Mouse (Mus musculus) kidney, postnatal 10 days (tissue): ENCODE results near the gene Epb41l1.

Experiments used
- DNase-seq: peaks from one replicate; pipeline ENCODE4 v3.0.0; 2021; ENCODE audit warnings: mixed read lengths

The Epb41l1 gene

DNA sequence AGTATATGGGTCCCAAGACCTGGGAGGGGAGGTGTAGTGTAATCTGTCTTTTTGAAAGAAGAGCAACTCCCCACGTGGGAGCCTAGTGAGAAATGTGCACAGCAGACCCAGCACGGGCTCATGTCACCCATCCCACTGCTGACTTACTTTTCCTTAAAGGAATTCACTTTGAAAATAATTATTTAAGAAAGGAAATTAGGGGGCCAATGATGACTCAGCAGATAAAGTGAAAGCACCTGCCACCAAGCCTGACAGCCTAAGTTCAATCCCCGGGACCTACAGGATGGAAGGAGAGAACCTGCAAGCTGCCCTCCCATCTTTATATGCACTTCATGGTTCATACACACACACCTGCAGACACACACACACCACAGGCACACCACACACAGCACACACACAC is 123.1 kb downstream of the Epb41l1 start:
- no peak for DNase-seq

DNA sequence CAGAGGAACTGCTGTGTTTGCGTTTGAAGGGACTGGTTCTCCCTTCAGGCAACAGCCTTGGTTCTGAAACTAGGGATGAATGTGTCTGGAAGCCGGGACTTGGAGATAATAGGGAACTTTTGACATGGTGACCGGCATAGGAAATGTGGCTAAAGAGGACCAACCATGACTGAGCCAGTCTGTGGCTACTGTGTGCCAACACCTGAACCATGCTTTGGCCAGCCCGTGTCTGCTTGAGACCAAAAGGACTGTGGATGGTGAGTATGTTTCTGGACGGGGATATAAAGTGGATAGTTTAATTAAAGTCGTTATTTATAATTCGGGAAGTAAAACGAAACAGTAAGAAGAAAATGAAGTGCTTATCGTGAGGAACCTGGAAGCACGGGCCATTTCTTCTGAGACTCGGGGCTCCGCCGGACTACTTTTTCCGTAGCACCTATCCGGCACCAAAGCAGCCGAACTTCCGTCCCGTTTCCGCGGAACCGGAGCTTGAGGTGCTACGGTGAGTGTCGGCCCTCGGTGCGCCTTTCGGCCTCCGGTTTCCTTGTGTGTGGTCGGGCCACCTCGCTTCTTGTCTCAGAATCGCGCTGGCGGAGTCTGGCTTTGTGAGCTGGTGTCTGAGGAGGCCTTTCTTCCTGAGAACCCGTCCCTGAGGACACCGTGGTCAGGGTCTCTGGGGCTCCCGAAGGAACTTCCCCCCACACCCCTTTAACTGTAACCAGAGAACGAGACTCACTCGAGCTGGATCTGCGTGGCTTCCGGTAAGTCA is 126.6 kb downstream of the Epb41l1 start, which contains the start of gene Aar2:
Aar2 (plus strand) TSS at position 462 of the 769 bp plus-strand sequence.
- DNase-seq: peak; percentile 87

DNA sequence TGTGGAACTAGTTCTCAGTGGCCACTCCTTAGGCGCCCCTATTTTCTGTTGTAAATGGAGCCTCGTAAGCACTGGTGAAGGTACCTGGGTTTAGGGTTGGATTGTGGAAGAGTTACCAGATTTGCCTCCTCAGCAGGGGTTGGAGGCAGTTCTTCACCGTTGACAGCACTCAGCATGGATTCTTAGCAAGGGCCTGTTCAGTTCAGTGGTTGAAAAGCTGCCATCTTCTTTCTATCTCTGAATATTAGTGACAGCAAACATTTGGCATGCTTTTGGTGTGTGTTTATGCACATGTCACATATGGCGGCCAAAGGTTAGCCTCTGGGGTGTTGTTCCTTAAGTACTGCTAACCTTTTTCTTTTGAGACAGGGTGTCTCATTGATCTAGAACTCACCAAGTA is 131.7 kb downstream of the Epb41l1 start:
- no peak for DNase-seq

DNA sequence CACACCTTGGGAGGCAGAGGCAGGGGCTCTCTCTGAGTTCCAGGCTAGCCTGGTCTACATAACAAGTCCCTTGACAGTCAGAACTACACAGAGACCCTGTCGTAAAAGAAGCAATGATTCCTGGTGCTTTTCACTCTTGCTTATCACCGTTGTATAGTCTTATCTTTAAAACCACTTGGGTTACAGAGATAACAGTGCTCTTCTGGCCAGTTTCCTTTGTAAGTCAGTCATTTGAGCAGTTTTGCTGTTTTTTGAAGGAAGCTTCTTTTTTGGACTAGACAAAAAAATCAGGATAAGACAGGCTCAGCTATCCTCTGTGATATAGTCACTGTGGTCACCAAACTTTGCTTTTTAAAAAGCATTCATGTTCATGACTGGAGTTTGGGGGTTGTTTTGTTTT is 141.1 kb downstream of the Epb41l1 start:
- DNase-seq: no peak

DNA sequence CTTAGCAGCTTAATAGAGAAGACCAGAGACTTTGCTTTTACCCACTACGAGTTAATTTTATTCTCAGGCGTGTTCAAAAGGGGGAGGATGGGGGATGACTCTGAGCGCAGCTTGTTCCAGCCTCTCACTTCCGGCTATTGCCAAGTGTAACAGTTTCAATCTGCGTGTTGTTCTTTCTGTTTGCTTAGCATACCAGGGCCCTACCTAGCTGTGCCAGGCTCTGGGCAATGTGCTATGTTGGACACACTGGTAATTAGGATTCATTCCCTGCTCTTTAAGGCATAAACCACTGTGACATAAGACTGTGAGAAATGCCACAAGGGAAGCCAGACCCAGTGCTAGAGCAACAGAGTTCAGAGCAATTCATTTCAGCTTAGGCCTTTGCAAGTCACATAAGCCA is 142.8 kb downstream of the Epb41l1 start:
- DNase-seq: no peak

DNA sequence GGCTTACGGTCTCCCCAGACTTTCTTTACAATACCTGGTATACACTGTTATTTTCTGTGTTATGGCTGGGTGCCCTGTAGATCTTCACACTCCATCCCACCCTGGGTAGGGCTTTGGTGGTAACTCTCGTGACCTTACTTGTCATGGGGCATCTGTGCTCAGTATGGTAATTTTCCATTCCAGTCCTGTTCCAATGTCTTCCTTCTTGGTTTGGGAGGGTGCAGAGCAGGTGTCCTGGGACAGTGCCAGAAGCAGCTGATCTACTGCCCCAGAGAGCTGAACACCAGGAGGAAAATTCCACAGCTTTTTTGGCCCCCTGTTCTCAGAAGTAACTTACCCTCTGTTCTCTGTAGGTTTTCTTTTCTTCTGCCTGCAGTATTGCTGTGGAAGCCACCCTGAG is 145.8 kb downstream of the Epb41l1 start:
- DNase-seq: peak; percentile 30

DNA sequence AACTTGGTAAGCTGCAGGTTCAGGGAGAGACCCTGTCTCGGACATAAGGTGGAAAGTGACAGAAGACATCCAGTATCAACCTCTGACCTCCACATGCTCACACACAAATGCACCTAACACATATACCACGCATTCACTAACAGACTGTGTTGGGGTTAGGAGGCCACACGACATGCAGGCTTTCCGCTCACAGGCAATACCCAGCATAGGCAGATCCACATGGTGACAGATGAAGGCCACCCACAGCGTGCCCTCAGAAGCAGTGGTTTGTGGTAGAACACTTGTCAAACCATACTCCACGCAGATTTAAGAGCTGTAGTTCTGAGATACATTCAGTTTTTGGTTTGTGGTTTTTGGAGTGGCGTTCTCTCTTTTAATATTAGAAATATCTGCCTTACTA is 147.9 kb downstream of the Epb41l1 start:
- DNase-seq: no peak

DNA sequence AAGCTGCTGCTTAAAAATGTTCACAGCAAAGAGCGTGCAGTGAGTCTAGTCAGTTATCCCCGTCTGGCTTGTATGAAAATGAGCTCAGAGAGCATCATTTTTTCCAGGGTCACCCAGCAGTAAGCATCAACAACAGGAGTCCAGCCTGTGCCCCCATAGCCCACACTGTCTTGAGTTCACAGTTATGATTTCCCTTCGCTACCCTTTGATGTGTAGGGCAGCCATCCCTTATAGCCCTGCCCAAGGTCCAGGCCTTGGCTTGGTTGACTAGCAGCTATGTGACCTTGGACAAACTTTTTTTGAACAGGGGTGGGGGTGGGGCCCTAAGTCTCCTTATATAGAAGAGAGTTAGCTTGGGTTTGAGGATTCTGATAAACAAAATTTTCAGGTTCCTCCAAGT is 148.6 kb downstream of the Epb41l1 start:
- DNase-seq: no peak

DNA sequence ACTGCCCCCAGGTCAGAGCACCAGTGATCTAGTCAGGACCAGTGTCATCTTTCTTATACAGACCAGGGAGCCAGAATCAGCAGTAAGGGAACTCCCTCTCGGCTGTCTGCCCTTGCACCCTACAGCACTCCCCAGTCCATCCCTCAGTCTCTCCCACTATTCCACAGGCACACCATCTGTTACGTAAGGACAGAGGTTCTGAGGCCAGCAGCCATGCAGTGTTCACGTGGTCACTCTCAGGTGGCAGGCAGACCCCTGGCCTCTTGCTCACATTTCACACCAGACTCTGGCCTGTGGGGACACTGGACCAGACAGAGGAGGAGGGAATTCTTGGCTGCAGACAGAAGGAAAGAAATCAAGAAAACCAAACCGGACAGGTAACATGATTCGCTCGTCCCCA is 150.8 kb downstream of the Epb41l1 start:
- peak; percentile 17 for DNase-seq

DNA sequence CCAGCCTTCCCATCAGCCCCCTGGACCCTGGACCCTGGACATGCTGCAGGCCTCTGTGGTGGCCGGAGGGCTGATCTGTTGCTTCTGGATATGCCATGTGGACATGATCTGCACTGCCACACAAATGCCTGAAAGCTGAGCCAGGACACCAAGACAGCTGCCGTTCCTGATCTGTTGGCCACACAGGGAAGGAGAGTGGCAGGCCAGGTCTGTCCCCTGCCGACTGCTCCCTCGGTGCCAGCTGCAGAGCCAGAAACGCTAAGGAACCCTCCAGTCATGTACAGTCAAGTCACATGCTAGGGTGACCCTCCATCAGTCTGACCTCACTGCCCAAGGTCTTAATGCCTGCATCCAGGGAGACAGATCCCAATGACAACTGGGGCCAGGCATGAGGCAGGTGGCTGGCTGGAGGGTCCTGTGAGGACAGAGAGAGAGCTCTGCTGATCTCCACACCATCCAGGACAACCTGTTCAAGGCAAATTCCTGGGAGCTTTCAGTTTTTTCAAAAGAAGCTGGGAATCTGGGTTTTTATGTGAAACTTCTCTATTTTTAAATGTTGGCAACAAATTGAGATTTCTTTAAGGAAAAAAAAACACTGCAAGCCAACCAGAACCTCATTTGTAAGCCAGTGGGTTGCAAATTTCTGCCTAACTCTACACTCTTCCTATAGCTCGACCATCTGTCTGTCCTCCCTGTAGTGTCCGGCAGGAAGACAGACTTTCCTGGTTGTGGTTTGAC is 156.3 kb downstream of the Epb41l1 start:
- no peak for DNase-seq

DNA sequence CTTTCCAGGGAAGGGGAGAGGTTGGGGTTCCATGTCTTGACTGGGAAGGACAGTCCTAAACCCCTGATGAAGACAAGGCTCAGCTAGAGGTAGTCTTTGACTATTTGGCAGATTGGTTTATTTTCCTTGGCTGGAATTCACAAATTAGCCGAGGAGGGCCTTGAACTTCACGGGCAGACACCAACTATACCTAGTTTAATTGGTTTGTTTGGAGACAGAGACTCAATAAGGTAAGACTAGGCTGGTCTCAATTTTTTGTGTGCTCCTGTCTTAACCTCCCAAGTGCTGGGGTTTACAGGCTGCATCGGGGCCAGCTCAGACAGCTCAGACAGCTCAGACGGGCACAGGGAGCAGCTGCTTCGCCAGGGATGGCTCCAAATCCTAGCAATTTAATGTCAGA is 159.8 kb downstream of the Epb41l1 start:
- DNase-seq: no peak

DNA sequence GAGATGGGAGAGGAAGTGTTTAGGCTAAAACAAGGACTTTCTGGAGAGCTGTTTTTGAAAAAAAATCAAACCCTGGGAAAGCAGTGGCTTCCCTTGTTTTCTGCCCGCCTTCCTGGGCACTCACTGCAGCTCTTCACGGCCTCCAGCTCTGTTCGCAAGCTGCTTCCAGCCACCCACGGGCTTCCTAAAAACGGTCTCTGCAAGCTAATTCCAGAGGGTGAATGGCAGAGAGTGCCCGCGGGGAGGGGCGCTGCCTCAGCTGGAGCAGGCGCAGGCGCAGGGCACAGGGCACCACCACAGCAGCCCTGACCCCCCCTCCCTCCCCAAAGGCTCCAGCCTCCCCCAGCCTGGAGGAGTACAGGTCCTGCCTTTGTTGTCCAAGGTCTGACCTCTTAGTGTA is 160.5 kb downstream of the Epb41l1 start:
- no peak for DNase-seq

DNA sequence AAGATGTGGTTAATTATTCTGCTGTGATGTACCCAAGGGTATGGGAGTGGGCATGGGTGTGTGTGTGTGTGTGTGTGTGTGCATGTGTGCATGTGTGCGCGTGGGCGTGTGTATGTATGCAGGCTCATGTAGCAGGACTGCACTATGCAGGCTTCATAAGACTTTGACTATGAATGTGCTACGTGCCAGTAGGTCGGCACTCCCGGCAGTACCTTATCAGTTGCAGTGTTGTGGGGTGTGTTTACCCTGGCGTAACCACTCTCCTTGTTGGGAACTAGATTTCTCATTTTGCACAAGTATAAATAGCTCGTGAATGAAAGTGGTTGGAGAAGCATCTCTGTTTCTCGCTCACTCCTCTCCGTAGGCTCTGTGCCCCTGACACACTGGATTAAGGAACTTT is 162.2 kb downstream of the Epb41l1 start:
- DNase-seq: no peak

DNA sequence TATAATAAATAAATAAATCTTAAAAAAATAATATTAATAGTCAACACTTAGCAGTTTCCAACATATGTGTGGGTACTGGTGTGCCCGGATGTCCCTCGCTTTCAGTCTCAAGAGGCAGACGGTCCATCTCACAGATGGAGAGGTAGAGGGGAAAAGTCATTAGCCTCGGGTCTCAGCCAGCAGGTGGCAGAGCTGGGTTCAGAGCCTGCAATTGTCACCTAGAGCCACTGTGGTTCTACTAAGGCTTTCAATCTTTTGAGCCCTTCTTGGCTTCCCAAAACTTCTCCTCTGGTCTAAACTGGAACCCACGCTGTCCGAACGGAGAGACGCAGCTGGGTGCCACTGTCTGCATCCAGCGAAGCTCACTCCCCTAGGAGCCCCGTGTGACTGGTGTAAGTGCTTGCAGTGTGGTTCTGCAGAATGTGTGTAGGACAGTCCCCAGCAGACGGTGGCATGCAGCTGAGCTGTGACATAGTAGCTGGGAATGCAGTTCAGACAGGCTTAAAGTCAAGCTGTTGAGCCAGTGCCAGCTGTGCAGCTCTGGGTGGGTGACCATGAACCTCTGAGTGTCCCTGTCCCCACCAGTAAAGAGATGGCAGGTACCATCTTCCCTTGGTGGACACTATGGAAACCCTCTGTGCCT is 163.6 kb downstream of the Epb41l1 start:
- peak; percentile 32 for DNase-seq

DNA sequence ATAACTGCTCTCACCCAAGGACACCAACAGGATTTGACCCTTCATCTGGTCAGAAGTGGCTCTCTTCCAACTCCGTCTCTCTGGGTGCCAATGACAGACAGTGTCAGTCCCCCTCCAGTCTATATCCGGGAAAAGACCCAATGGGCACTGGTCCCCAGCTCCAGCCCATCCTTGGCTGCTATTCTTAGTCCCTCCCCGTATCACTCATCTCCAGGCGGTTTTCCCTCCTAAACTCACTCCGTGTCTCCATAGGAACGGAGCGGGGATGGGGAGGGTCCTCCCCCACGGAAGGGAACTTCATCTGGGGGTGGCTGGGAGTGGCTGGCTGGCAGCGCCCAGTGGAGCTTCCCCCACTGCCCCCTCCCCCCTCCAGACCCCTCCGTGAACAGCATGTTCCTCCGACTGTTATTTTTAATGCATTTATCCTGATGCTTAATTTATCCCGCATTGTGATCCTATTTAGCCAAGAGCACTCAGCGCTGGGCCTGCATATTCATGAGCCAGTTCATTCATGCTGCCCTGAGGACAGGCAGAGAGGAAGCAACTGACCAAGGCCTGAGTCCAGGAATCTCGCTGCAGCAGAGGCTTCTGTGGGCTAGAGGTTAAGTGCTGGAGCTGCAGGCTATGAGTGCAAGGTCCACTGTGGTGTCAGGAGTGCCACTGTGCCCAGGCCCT is 164.2 kb downstream of the Epb41l1 start:
- DNase-seq: peak; percentile 29

DNA sequence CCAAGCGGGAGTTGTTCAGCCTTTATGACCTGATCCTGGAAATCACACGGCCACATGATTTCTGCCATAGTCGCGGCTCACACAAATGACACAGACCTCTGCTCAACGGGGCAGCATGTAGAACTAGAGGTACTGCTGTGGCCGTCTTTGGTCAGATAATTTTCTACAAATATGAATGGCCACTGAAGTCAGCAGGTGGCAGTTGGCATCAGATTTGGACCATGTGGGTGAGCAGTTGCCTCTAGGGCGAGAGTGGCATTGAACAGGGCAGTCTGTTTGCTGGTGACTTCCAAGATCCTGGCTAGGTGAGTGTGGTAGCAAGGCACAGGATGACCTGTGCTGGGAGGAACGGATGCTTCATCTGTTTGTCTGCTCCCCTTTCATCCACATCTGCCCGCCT is 168.8 kb downstream of the Epb41l1 start:
- DNase-seq: no peak
